Mouse (Mus musculus) naive thymus-derived CD4-positive, alpha-beta T cell, adult 2 months (primary cell): ENCODE measurements around the gene Lpxn.

Source experiments
- DNase-seq: peaks from one replicate; pipeline ENCODE4 v3.0.0-alpha.2; 2011; ENCODE audit warnings: low read depth

The Lpxn gene

DNA sequence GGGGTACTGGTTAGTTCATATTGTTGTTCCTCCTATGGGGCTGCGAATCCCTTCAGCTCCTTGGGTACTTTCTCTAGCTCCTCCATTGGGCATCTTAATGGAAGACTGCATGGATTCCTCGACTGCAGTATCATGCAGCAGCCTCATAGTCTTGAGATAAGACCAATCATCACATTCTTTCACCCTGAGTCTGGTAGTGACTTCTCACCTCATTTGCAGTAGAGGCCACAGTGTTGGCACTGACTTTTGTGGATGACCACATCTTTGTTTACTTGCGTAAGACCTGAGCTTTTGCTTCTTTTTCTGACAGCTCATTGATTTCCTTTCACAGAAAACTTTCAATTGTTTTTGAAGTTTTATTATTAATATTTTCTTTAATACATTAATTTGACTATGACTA is 9.7 kb downstream of the Lpxn start:
- no peak for DNase-seq

DNA sequence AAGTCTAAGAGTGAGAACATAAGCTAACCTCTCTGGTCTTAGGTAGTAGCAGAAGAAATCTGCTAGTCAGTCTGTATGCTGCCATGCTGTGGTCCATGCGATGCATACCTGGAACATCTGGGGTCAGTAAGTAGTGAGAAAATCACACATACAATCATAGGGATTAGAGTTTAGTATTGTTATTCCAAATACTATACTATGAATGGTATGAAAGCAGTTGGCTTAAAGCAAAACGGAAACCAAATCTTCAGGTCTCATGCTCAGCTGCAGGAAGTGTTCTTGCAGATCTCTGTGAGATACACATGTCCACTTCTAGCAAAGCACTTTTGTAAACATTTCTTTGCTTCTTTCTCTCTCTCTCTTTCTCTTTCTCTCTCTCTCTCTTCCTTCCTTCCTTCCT is 10.2 kb downstream of the Lpxn start:
- DNase-seq = peak; percentile 60

DNA sequence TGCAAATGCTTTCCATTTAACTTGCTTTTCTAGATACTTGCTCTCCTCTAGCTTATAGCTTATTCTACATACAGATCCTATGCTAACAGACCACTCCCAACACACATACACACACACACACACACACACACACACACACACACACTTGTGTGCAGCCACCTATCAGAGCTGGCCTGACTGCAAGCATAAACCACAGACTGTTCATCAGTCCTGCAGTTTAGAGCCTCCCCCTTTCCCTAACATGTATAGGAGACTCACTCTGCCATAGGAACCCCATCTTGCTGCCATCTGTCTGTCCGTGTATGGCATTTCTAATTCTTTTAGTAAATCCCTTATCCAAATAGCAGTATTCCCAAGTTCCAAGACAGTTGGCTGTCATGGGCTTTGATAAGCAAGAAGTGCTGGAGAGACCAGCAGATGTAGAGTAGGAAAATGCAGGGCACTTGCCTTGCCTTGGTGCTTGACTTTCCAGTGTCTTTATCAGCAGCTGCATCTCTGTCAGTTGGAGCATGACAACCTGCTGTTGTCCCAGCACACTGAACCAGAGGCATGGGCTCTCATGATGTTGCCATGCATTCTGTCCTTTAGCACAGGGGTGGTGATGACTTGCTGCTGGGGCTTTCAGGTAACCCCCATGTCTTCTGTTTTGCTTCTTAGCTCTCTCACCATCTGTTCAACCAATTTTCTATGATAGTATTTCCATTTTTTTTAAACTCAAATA is 16.8 kb downstream of the Lpxn start:
- no peak for DNase-seq

DNA sequence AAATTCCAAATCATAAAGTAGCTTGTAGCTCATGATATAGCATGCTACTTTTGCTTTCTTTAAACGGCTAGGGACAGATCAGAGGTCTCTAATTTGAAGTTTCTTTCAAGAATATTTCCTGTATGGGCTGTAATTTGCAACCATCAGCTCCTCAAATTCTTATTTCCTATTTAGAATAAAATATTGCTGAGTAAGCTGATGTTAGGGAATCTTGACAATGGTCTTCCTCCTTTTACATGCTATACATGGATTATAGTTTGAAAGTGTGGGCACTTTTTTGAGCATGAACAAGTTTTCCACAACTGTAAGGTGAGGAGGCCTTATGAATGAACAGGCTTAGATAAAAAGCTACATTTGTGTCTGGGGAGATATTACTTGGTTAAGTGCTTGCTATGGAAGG is 17.9 kb downstream of the Lpxn start:
- DNase-seq = no peak

DNA sequence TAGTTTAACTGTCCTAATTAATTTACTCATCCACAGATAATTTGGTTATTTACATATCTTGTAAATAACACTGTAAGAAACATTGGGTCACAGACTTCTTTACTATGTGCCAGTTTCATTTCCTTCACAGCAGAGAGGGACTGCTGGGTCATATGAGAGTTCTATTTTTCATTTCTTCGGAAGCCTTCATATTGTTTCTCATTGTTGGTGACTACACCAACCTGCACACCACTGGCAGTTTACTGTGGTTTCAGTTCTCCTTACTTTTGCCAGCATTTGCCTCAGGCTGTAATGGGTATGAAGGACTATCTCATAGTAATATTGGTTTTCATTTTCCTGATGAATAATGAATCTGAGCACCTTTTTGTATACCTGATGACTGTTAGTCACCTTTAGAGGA is 22.5 kb downstream of the Lpxn start:
- DNase-seq = no peak

DNA sequence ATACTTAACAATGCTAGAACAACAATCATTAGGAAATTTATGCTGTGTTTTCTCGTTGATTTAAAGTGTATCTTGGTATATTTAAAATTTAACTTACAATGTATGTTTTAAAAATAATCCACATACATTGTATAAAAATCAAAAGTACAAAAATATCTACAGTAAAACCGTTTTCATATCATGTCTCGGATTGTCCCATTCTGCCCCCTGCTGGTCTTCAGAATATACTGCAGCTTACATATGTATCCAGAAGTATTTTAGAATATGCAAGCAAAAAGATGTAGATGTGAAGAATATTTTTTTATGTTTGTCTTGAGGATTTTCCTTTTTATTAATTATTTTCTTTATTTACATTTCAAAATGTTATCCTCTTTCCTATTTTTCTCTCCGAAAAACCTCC is 24.4 kb downstream of the Lpxn start:
- DNase-seq = peak; percentile 79

DNA sequence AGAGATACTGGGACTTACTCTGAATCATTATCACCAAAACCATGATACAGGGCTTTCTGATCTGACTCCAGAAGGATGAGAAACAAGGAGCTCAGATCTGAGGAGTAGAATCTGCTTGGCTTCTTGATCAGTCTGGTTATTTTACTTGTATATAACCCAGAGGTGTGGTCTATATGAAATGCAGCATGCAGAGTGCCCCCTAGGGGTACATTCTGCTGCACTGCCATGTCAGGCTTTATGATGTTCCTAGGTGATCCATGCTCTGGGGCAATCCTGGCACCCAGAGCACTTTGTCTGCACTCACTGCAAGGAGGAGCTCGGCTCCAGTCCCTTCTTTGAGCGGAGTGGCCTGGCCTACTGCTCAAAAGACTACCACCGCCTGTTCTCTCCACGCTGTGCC is 28.6 kb downstream of the Lpxn start:
- DNase-seq = peak; percentile 36

DNA sequence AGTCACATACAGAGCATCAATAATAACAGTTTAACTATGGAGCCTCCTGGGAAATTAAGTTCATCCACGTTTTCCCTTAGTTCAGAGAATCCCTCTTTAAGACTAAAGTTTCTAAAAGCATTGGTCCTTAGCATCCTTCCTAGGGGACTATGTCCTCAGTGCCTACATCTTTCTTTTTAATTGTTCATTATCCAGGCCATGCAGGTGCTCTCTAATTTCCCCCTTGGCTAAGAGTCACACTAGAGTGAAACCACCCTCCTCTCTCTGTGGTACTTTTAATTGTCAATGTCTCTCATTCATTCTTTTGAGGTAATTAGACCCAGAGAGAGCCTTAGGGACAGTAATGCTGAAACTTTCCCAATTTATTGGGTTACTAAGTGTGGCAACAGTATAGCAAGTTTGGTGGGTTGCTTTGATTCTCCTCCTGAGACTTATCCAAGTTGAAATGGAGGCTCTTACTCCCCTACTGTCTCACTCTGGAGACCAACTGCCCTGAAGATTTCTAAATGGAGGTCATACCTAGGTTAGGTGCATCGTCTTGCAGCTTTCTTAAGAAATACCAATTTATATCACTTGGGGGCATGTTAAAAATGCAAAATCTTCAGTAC is 34.9 kb downstream of the Lpxn start:
- no peak for DNase-seq

DNA sequence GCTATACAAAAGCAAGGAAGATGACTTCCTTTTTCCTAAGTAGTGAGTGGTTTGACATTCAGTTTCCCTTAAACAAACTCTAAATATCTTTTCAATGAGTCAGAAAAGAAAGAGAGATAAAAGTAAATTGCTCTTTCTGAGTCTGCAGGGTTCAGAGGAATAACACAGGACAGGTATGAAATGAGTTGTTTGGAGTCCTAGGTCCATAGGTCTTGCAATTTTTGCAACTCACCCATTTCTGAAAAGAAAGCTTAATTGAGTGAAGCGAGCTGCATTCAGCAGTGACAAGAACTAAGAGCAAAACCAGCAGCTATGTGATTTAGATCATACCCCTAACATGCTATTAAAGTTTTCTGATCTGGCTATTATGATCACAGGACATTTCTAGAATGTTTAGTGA is 35.6 kb downstream of the Lpxn start:
- DNase-seq = no peak

DNA sequence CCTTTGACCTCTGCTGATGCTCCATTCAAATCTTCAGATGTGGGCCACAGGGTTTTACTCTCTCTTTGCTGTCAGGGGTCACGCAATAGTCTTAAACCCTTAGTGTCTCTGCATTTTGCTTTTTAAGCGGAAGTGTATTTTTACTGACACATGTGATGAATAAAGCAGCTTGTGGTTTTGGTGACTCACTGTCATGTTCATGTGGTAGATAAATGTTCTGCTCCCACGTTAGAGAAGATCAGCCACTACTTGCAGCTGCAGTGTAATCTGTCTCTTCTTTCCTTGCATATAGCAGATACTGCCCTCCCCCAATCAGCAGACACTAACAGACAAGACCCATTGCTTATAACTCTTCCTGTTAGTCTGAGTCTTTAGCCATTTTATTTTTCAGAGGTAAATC is 37.6 kb downstream of the Lpxn start:
- DNase-seq = peak; percentile 81

DNA sequence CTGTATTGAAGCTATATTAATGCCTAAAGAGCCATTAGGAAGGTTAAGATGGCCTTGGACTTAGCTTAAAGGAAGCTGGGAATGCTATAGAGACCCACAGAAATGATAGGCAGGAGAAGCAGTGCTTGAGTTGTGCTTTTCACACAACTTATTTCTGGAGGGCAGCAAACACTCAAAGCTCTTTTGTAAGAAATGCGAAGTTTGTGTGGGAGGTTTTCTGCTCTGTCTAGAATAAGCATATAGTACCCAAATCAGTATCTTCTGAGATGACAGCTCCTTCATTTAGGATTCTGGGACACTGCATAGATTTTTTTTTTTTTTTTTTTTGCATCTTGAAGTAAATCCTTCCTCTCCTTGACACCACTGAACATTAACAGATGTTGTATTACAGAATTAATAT is 42.5 kb downstream of the Lpxn start:
- no peak for DNase-seq

DNA sequence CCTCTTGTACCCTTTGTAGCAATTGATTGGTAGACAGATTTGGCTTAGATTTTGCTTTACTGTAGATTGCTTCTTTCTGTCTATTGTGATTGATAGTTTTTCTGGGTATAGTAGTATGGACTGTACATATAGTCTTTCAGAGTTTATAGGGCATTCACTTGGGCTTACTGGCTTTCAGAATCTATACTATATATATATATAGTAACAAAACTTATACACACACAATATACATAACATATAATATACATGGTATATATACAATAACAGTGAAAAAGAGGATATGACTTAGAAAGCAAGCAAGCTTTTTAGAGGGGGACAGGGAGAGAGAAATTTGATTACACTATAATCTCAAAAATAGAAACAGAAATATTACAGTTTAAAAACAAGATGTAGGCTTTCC is 50.4 kb downstream of the Lpxn start, which contains the start of gene Gm5244:
Gene Gm5244 (plus strand): TSS at position 301 of the 400 bp plus-strand sequence.
- no peak for DNase-seq

DNA sequence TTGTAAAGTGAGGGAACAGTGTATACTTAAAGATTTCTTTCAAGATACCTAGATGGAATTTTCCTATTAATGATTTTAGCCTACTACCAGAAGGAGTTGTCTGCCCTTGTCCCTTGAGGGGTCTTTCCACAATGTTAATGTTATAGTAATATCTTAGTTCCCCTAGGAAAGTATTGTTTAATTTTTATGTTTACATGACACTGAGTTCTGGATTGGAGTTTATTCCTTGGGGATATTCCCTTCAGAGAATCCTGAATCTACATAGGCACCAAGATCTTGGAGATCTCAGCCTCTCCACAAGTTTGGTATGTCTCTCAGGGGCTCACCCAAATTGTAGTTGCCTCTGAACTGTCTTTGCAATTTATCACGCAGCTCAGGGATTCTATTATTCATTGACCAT is 61.0 kb downstream of the Lpxn start, which contains the start of gene Olfr1444:
Gene Olfr1444 (plus strand): TSS at position 301 of the 400 bp plus-strand sequence.
- DNase-seq = no peak
